Mouse (Mus musculus) E14TG2a.4 (cell line): ENCODE data around the gene Pdzd4.

Source experiments
- CTCF ChIP-seq: conservative IDR thresholded peaks from 2 replicates; pipeline ENCODE4 v1.5.1; 2014; ENCODE audit warnings: low read length
- NANOG ChIP-seq: IDR thresholded peaks from 2 replicates; pipeline ENCODE4 v1.6.1; 2014; ENCODE audit warnings: borderline replicate concordance, low read length, mixed read lengths
- POU5F1 ChIP-seq: IDR thresholded peaks from 2 replicates; pipeline ENCODE4 v1.6.1; 2014; ENCODE audit warnings: low read length, borderline replicate concordance

- TF ChIP-seq CTCF (no peak), POU5F1 (no peak), NANOG (no peak)
Observed at GRCm38 (mm10) chrX:73782227-73782626, 42.5 kb downstream of the Pdzd4 start.
